Mouse (Mus musculus) ES-Bruce4 (cell line): ENCODE measurements around the gene Blm.

Experiments
- CTCF ChIP-seq: IDR thresholded peaks from one replicate; pipeline ENCODE4 v1.8.1; 2011; ENCODE audit warnings: low read depth, low read length
- POLR2A ChIP-seq: IDR thresholded peaks from one replicate; pipeline ENCODE4 v1.8.1; 2011; ENCODE audit warnings: low read length; ENCODE audit not compliant: insufficient read depth

GRCm38 (mm10) chr7:80440685-80441084 is 94.2 kb downstream of the Blm start:
- TF ChIP-seq CTCF (no peak), POLR2A (no peak)
